Mouse (Mus musculus): ENCODE data around the gene Gipc2.

Gipc2 gene

GRCm38 (mm10) chr3:152064166-152064565, 101.9 kb downstream of the Gipc2 start:
- DNase-seq: peak in 1 of 2 experiments; percentile 66

DNA sequence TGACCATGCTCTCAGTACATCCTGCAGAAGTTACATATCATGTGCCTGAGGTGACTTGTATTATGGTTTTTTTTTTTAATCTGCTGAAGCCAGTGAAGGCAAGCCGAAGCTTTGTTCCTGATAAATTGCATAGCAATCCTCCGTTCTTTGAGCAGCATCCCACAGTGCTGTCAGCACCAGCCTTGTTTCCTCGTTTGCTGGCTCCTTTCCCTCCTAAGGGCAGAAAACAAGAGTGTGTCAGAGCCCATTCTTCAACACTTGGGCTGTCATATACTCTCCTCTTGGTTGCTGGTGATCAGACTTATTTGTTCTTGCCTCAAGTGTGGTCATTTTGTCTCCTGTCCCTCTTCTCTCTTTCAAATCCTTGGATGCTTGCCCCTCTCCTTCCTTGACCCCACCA, 103.2 kb downstream of the Gipc2 start:
- DNase-seq: no peak

- DNase-seq: no peak
These were observed 104.9 kb downstream of the Gipc2 start for GRCm38 (mm10) chr3:152061145-152061544.

- DNase-seq: no peak
These were observed 107.8 kb downstream of the Gipc2 start for GRCm38 (mm10) chr3:152058235-152058634.

DNA sequence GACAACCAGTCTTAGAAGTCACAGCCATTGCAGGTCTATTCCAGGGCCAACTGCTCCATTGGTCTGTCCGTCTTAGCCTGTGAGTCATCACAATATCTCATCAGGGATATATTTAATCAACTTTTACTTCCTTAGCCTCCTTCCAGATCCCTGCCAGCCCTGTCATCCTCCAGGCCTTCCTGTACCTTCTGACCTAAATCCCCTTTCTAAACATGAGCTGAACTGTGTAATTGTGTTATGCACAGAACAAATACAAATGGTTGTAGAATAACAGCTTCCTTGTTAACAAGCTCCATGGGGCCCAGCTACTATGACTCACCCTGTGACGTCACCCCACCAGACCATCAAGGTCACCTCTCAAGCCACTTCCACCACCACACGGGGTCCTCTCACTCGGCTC, 111.8 kb downstream of the Gipc2 start:
- no peak for DNase-seq

DNA sequence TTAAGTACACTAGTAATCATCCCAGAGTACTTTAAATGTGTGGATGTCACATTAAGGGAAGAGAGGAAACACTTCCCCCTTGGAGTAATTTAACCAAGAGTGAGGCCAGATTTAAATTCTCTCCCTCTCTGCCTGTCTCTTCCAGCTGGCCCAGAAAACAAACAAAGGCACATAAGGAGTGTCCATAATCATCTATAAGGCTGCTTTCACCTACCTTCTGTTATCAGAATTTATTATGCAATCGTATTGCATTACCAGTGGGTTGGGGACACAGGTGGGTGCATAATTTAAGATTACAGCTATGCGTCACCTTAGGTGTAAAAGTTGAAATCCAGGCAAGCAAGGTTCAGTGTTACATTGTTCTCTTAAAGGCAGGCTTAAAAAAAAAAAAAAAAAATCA, 114.1 kb downstream of the Gipc2 start:
- no peak for DNase-seq

- DNase-seq: no peak
These were observed 118.1 kb downstream of the Gipc2 start for GRCm38 (mm10) chr3:152047914-152048313.

DNA sequence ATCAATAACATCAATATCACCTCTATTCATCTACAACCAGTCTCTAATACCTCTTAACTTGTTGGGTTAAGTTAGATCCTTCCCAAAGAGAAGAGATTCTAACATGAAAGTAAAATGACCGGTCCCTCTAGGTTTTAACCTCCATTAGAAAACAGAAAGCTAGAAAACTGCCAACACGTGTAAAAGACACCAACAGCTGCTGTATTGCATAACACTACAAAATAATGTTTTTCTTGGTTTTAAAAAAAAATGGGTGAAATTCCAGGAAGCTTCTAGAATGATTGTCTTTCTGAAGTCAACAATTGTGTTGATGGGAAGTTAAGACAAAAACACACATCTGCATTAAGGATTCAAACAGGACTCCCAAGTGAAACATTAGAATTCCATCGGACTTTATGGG, 119.1 kb downstream of the Gipc2 start:
- DNase-seq: no peak
